Mouse (Mus musculus) heart, embryonic 16.5 days (tissue): ENCODE data around the gene Otulin. TPM values are rescaled to one million over a fixed set of nuclear protein-coding genes. Genes with fewer than 3 reads are reported as not detected.

Experiments
- ATAC-seq: fragments of 200-750 bp; cut with Nextera tagmentation; replicated peaks from 2 replicates; pipeline ENCODE4 v1.8.0; 2017; ENCODE audit warnings: moderate number of reproducible peaks; ENCODE audit not compliant: insufficient read depth, low FRiP score; ENCODE audit errors: extremely low read depth
- H3K27ac ChIP-seq: fragments of 300-500 bp; sonication (generic); 2 replicates; pipeline ENCODE4 v1.5.1; 2014; ENCODE audit warnings: mild to moderate bottlenecking, low read length, control low read depth, moderate library complexity
- H3K27me3 ChIP-seq: fragments of 300-500 bp; sonication (generic); 2 replicates; pipeline ENCODE4 v1.6.1; 2014; ENCODE audit warnings: low read length, mixed read lengths; ENCODE audit not compliant: control insufficient read depth, insufficient read depth
- H3K36me3 ChIP-seq: fragments of 300-500 bp; sonication (generic); 2 replicates; pipeline ENCODE4 v1.6.1; 2014; ENCODE audit not compliant: control insufficient read depth, insufficient read depth
- H3K4me1 ChIP-seq: fragments of 300-500 bp; sonication (generic); 2 replicates; pipeline ENCODE4 v1.6.1; 2014; ENCODE audit warnings: low read length, mixed read lengths; ENCODE audit not compliant: control insufficient read depth, insufficient read depth
- H3K4me2 ChIP-seq: fragments of 300-500 bp; sonication (generic); 2 replicates; pipeline ENCODE4 v1.6.1; 2014; ENCODE audit warnings: low read depth, mild to moderate bottlenecking, control low read depth, low read length
- H3K4me3 ChIP-seq: fragments of 300-500 bp; sonication (generic); 2 replicates; pipeline ENCODE4 v1.5.1; 2014; ENCODE audit warnings: mild to moderate bottlenecking, control low read depth, low read length
- H3K9ac ChIP-seq: fragments of 300-500 bp; sonication (generic); 2 replicates; pipeline ENCODE4 v1.6.1; 2014; ENCODE audit warnings: low read length, control low read depth
- H3K9me3 ChIP-seq: fragments of 300-500 bp; sonication (generic); replicated peaks from 2 replicates; pipeline ENCODE4 v1.6.1; 2016; ENCODE audit warnings: low read length; ENCODE audit not compliant: control insufficient read depth
- WGBS: fragments of 180-500 bp; shearing (Covaris S2); extraction: QIAGEN DNeasy Blood & Tissue Kit; methylation state at CpG from one replicate; pipeline ENCODE4 v1.1.7; 2014; 5-methylcytosine and 5-hydroxymethylcytosine counted together
- polyA plus RNA-seq: library from polyadenylated mRNA; unstranded; fragments of >200 nt; fragmentation: Nextera tagmentation; extraction: Ambion mirVana; gene quantifications from 2 replicates; pipeline ENCODE4 v1.2.1, GENCODE M21; 2015

Otulin gene
- polyA plus RNA-seq, 1 experiment from 2014 or later: 26.0 TPM

GRCm38 (mm10) chr15:27594973-27595372 is 35.5 kb downstream of the Otulin start:
- WGBS: 44% methylated on average over 4 of the region's 4 CpGs
- ATAC-seq: no peak; the same call in 1 of the 2 replicates
- Histone ChIP-seq H3K27ac (peak overlapping the region; percentile 84), H3K4me1 (peaks cover 25% of the 10 kb centered on the region), H3K4me3 (no peak overlapping the region), H3K4me2 (no peak overlapping the region), H3K9me3 (no peaks in the 10 kb centered on the region), H3K36me3 (peaks cover 41% of the 10 kb centered on the region), H3K9ac (no peak overlapping the region), H3K27me3 (no peaks in the 10 kb centered on the region)

DNA sequence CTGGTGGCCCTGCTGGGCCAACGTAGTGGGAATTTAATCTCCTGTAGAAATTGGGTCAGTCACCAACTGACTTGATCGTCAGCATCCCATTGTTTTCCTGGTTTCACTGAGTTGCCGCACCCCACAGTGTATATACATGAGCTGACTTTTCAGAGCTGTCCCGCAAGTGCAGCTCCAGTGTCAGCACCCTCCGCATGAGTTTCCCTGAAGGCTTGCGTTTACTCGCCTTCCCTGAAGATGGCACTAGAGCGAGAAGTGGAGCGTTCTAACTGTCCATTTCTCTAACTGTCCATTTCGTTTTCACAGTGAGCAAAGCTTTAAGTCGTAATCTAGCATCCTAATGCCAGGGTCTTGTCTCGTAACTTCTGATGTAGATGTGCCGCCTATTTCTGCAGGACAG is 36.8 kb downstream of the Otulin start:
- Histone ChIP-seq H3K9ac (no peak overlapping the region), H3K4me3 (no peak overlapping the region), H3K4me2 (no peak overlapping the region), H3K4me1 (peaks cover 25% of the 10 kb centered on the region), H3K27ac (no peak overlapping the region), H3K27me3 (no peaks in the 10 kb centered on the region), H3K9me3 (no peaks in the 10 kb centered on the region), H3K36me3 (peaks cover 30% of the 10 kb centered on the region)
- no peak for ATAC-seq
- WGBS: 81% methylated on average over 13 of the region's 13 CpGs

- no peaks in the 10 kb centered on the region for H3K9me3 ChIP-seq
- WGBS: 86% methylated on average over 19 of the region's 19 CpGs
- H3K27ac ChIP-seq: no peak overlapping the region
- H3K4me1 ChIP-seq: peaks cover 25% of the 10 kb centered on the region
- H3K4me3 ChIP-seq: no peak overlapping the region
- ATAC-seq: no peak
- no peak overlapping the region for H3K9ac ChIP-seq
- H3K4me2 ChIP-seq: no peak overlapping the region
- no peaks in the 10 kb centered on the region for H3K27me3 ChIP-seq
- H3K36me3 ChIP-seq: peaks cover 29% of the 10 kb centered on the region
These were observed 37.7 kb downstream of the Otulin start for GRCm38 (mm10) chr15:27592620-27593320.

GRCm38 (mm10) chr15:27590812-27591211 is 39.7 kb downstream of the Otulin start:
- 96% methylated on average over 9 of the region's 9 CpGs for WGBS
- Histone ChIP-seq H3K4me1 (peaks cover 9% of the 10 kb centered on the region; the same call in 1 of the 2 replicates), H3K9me3 (no peaks in the 10 kb centered on the region), H3K27me3 (no peaks in the 10 kb centered on the region), H3K4me3 (no peak overlapping the region), H3K4me2 (no peak overlapping the region), H3K27ac (no peak overlapping the region), H3K9ac (no peak overlapping the region), H3K36me3 (peaks cover 29% of the 10 kb centered on the region)
- ATAC-seq: no peak

GRCm38 (mm10) chr15:27588087-27588826 is 42.2 kb downstream of the Otulin start:
- H3K4me2 ChIP-seq: no peak overlapping the region
- H3K36me3 ChIP-seq: peaks cover 12% of the 10 kb centered on the region
- H3K4me1 ChIP-seq: no peaks in the 10 kb centered on the region
- no peaks in the 10 kb centered on the region for H3K9me3 ChIP-seq
- 85% methylated on average over 14 of the region's 14 CpGs for WGBS
- no peak overlapping the region for H3K27ac ChIP-seq
- no peak overlapping the region for H3K9ac ChIP-seq
- H3K4me3 ChIP-seq: no peak overlapping the region
- no peaks in the 10 kb centered on the region for H3K27me3 ChIP-seq
- no peak for ATAC-seq

DNA sequence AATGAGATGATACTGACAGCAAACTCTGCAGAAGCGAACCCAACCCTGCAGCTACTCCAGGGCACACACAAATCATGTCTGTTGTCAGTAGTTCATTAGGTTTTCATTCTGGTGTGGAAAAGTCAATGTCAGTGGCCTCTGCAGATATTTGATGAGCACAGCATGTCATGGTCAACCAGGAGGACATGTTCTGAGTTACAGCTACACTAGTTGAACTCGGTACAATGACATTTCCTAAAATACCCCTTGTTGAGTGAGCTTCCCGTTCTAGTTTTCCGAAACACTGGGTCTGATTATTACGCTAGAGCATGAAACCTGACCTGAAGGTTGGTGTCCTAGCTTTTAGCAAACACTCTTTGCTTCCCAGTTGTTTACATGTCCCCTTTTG is 44.4 kb downstream of the Otulin start:
- H3K36me3 ChIP-seq: peaks cover 14% of the 10 kb centered on the region
- ATAC-seq: no peak
- H3K4me1 ChIP-seq: peaks cover 3% of the 10 kb centered on the region
- no peak overlapping the region for H3K4me3 ChIP-seq
- H3K27me3 ChIP-seq: no peaks in the 10 kb centered on the region
- no peaks in the 10 kb centered on the region for H3K9me3 ChIP-seq
- H3K4me2 ChIP-seq: no peak overlapping the region
- no peak overlapping the region for H3K9ac ChIP-seq
- WGBS: 87% methylated on average over 5 of the region's 5 CpGs
- H3K27ac ChIP-seq: no peak overlapping the region

GRCm38 (mm10) chr15:27585466-27586092 is 44.9 kb downstream of the Otulin start:
- WGBS: 68% methylated on average over 4 of the region's 4 CpGs
- H3K9ac ChIP-seq: no peak overlapping the region
- no peak overlapping the region for H3K4me2 ChIP-seq
- H3K27me3 ChIP-seq: no peaks in the 10 kb centered on the region
- H3K36me3 ChIP-seq: peaks cover 10% of the 10 kb centered on the region
- no peak overlapping the region for H3K27ac ChIP-seq
- H3K9me3 ChIP-seq: no peaks in the 10 kb centered on the region
- ATAC-seq: no peak
- no peak overlapping the region for H3K4me3 ChIP-seq
- peaks cover 8% of the 10 kb centered on the region for H3K4me1 ChIP-seq

- no peaks in the 10 kb centered on the region for H3K9me3 ChIP-seq
- H3K4me1 ChIP-seq: peaks cover 12% of the 10 kb centered on the region
- no peak overlapping the region for H3K4me3 ChIP-seq
- no peak for ATAC-seq
- no peak overlapping the region for H3K27ac ChIP-seq
- peaks cover 6% of the 10 kb centered on the region for H3K36me3 ChIP-seq
- WGBS: 83% methylated on average over 6 of the region's 6 CpGs
- no peak overlapping the region for H3K4me2 ChIP-seq
- no peaks in the 10 kb centered on the region for H3K27me3 ChIP-seq
- H3K9ac ChIP-seq: no peak overlapping the region
These were observed 46.9 kb downstream of the Otulin start for GRCm38 (mm10) chr15:27583620-27584019.

DNA sequence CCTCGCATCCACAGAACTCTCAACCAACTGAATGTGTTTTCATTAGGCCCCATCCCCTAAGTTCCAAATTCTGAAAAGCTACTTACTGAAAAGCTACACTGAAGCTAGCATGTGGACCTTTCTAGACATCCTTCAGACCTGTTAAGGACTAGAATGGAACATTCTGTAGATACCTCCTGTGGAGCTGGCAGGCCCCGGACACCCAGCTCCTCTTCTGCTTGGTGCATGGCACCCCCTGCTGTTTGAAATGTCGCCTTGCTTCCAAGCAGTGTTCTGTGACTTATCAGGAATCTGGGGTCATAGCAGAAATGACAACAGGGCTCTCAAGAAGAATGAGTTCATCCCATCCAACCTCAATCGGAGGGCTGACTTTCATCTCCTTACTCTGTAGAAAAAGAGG is 47.5 kb downstream of the Otulin start:
- no peaks in the 10 kb centered on the region for H3K27me3 ChIP-seq
- no peak overlapping the region for H3K9ac ChIP-seq
- H3K27ac ChIP-seq: no peak overlapping the region
- H3K4me3 ChIP-seq: no peak overlapping the region
- H3K4me2 ChIP-seq: no peak overlapping the region
- H3K9me3 ChIP-seq: no peaks in the 10 kb centered on the region
- 52% methylated on average over 4 of the region's 4 CpGs for WGBS
- no peak for ATAC-seq
- H3K4me1 ChIP-seq: peaks cover 12% of the 10 kb centered on the region
- peaks cover 6% of the 10 kb centered on the region for H3K36me3 ChIP-seq
